Mouse (Mus musculus): ENCODE data around the gene Fancc.

DNA sequence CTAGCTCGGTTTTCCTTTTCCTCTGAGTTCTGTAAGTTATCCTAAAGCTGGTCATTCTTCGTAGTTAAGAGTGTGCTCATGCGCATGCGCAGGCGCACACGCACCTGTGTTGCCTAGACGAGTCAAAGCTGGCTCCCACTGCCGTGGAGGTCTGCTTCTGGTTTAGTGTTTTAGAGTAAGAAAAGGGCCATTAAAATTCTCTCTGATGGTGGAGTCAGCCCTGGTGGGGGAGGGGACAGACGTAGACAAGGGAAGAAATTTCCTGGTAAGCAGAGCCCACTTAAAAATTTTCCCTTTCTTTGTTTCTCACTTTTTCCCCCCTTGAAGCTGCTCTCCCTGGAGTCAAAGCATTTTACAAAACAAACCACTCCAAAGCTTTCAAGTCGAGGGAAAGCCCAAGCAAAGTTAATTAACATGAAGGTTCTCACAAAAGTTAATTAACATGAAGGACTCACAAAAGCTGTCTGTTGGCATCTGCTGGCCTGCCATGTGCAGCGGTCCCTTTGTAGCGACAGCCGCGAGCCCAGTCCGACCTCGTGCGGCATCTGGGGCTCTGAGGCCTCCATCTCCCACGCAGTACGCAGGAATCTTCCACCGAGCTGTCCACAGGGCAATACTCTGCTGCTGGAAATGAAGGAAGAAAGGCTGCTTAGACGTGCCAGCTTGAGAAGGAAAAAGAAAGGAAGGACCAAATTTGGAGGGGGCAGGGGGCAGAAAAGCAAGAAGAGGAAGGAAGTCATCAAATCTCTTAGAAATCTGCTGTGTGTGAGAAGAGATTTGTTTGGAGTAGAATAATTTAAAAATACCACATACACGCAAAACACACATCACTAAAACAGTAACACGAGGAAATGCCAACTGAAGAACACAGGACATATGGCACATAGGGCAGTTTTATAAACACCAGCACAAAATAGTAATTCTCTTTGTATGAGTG is at the start of gene Fancc:
- TF ChIP-seq CTCF (IDR thresholded peaks at IDR 0.05; ENCODE audit: low read depth, low read length) (no peak), POLR2A (IDR thresholded peaks at IDR 0.05; ENCODE audit: extremely low read depth, insufficient read depth, low read length) (no peak)
